Mouse (Mus musculus) right cerebral cortex, postnatal 4 days (tissue): ENCODE results near the gene Rft1.

Source experiments
- DNase-seq: peaks from one replicate; pipeline ENCODE4 v3.0.0-alpha.2; 2022

The Rft1 gene

GRCm38 (mm10) chr14:30735810-30736209 is 81.7 kb downstream of the Rft1 start:
- no peak for DNase-seq

GRCm38 (mm10) chr14:30736413-30736812 is 82.3 kb downstream of the Rft1 start:
- DNase-seq = no peak
